Mouse (Mus musculus) thymus, adult 2 months (tissue): Measurements from ENCODE around the gene Tnp1.

Experiments
- CTCF ChIP-seq: fragments of 200-500 bp; IDR thresholded peaks from 2 replicates; pipeline ENCODE4 v1.5.1; 2012; ENCODE audit warnings: mild to moderate bottlenecking, control low read depth, low read length, moderate library complexity, borderline replicate concordance; ENCODE audit not compliant: control insufficient read depth, poor library complexity, insufficient read depth; ENCODE audit errors: extremely low read depth
- POLR2A ChIP-seq: fragments of 200-500 bp; IDR thresholded peaks from 2 replicates; pipeline ENCODE4 v1.6.1; 2012; ENCODE audit warnings: mild to moderate bottlenecking, low read length, control low read depth, moderate library complexity; ENCODE audit not compliant: control insufficient read depth, poor library complexity, insufficient read depth; ENCODE audit errors: extremely low read depth

GRCm38 (mm10) chr1:73002637-73003036 is 13.1 kb downstream of the Tnp1 start:
- TF ChIP-seq CTCF (no peak), POLR2A (no peak)
